Mouse (Mus musculus) C3H10T1/2 (cell line): ENCODE results near the gene Gm33815. TPM values are rescaled to one million over a fixed set of nuclear protein-coding genes. Genes with fewer than 3 reads are reported as not detected.

Source experiments
- polyA plus RNA-seq, 2 experiments: library from polyadenylated mRNA; unstranded; fragments of >200 nt; fragmentation: generic; extraction: Trizol; gene quantifications; one replicate each; pipeline ENCODE4 v1.2.1; 2012; ENCODE audit warnings: missing spikeins in 2 of 2

Gene Gm33815
- polyA plus RNA-seq = not detected

DNA sequence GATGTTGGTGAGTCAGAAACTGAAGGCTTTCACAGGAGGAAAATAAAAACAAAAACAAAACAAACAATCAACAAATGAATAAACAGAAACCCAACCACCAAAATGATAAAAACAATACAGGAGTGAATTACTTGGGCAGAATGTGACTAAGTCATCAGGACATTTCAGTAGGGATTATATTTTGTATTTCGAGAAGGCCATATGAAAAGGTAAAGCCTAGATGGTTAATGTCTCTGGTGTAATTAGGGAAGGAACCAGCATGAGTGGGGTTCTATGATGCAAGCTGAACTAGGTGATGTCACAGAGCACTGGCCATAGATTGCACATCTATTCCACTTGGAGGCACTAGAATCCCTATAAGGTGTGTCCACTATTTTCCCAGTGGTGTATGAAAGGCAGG, at the start of gene Gm33815:
TSS of gene Gm33815 (plus strand) at position 301 of the 400 bp plus-strand sequence.

